Mouse (Mus musculus) hindbrain, embryonic 11.5 days (tissue): ENCODE data around the gene Zfp143. TPM values are rescaled to one million over a fixed set of nuclear protein-coding genes. Genes with fewer than 3 reads are reported as not detected.
"Not testable (repeated sequence)": the region's sequence is repeated elsewhere in the genome, so short reads cannot be mapped to it uniquely, and the experiment has no call there.

Experiments used
- ATAC-seq: fragments of 200-750 bp; cut with Nextera tagmentation; 2 replicates; pipeline ENCODE4 v1.8.0; 2017; ENCODE audit warnings: mild to moderate bottlenecking, moderate TSS enrichment, moderate library complexity; ENCODE audit not compliant: low FRiP score
- DNase-seq: peaks from one replicate; pipeline ENCODE4 v3.0.0-alpha.2; 2015; ENCODE audit warnings: low spot score
- H3K27ac ChIP-seq: fragments of 300-500 bp; sonication (generic); 2 replicates; pipeline ENCODE4 v1.5.1; 2014; ENCODE audit warnings: mild to moderate bottlenecking, low read depth, low read length
- H3K27me3 ChIP-seq: fragments of 300-500 bp; sonication (generic); 2 replicates; pipeline ENCODE4 v1.6.1; 2014; ENCODE audit warnings: mild to moderate bottlenecking, low read length, moderate library complexity, mixed read lengths; ENCODE audit not compliant: control insufficient read depth, insufficient read depth
- H3K36me3 ChIP-seq: fragments of 300-500 bp; sonication (generic); 2 replicates; pipeline ENCODE4 v1.6.1; 2014; ENCODE audit warnings: mild to moderate bottlenecking, low read length, moderate library complexity, mixed read lengths; ENCODE audit not compliant: control insufficient read depth, insufficient read depth
- H3K4me1 ChIP-seq: fragments of 300-500 bp; sonication (generic); replicated peaks from 2 replicates; pipeline ENCODE4 v1.6.1; 2014; ENCODE audit warnings: low read length, mixed read lengths; ENCODE audit not compliant: control insufficient read depth, insufficient read depth
- H3K4me2 ChIP-seq: fragments of 300-500 bp; sonication (generic); replicated peaks from 2 replicates; pipeline ENCODE4 v1.6.1; 2014; ENCODE audit warnings: mild to moderate bottlenecking, low read depth, low read length
- H3K4me3 ChIP-seq: fragments of 300-500 bp; sonication (generic); 2 replicates; pipeline ENCODE4 v1.5.1; 2014; ENCODE audit warnings: low read depth, low read length
- H3K9ac ChIP-seq: fragments of 300-500 bp; sonication (generic); 2 replicates; pipeline ENCODE4 v1.6.1; 2014; ENCODE audit warnings: low read depth, low read length
- H3K9me3 ChIP-seq: fragments of 300-500 bp; sonication (generic); 2 replicates; pipeline ENCODE4 v1.6.1; 2016; ENCODE audit warnings: low read length; ENCODE audit not compliant: control insufficient read depth
- WGBS: fragments of 180-500 bp; shearing (Covaris S2); extraction: QIAGEN DNeasy Blood & Tissue Kit; methylation state at CpG from one replicate; pipeline ENCODE4 v1.1.7; 2014; 5-methylcytosine and 5-hydroxymethylcytosine counted together
- polyA plus RNA-seq: library from polyadenylated mRNA; unstranded; fragments of >200 nt; fragmentation: Nextera tagmentation; extraction: Ambion mirVana; gene quantifications from 2 replicates; pipeline ENCODE4 v1.2.1, GENCODE M21; 2014

Zfp143 gene
- polyA plus RNA-seq, 1 experiment from 2014 or later: 26.2 TPM

DNA sequence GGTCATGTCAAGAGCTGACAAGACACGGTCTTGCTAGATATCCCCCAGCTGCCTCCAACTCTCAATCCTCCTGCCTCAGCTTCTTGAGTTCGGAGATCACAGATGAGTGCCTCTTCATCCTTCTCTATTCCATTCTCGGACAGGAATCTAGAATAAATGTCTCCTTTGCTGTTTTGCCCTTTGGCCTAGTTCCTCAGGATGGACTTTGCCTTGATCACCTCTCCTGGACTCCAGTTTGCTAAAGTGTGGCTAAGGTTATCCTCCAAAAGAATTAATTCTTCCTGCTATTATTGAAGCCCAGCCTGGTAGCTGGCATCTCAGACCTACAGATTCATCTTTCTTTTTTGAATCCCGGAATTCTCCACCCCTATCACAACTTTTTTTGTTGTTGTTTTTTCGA, 44.0 kb downstream of the Zfp143 start:
- H3K36me3 ChIP-seq: no peaks in the 10 kb centered on the region
- no peak overlapping the region for H3K4me2 ChIP-seq
- H3K4me3 ChIP-seq: no peak overlapping the region
- ATAC-seq (no peak), DNase-seq (no peak)
- WGBS: 81% methylated on average over 5 of the region's 5 CpGs
- no peaks in the 10 kb centered on the region for H3K9me3 ChIP-seq
- H3K27ac ChIP-seq: no peak overlapping the region
- H3K27me3 ChIP-seq: no peaks in the 10 kb centered on the region
- H3K9ac ChIP-seq: no peak overlapping the region
- H3K4me1 ChIP-seq: no peaks in the 10 kb centered on the region

- Histone ChIP-seq H3K4me1 (no peaks in the 10 kb centered on the region), H3K4me3 (no peak overlapping the region), H3K4me2 (no peak overlapping the region), H3K9me3 (no peaks in the 10 kb centered on the region), H3K27me3 (no peaks in the 10 kb centered on the region), H3K27ac (no peak overlapping the region), H3K9ac (no peak overlapping the region), H3K36me3 (no peaks in the 10 kb centered on the region)
- DNase-seq: no peak
- WGBS: 72% methylated on average over 3 of the region's 3 CpGs
- no peak for ATAC-seq
Measured at GRCm38 (mm10) chr7:110106633-110107032, 45.6 kb downstream of the Zfp143 start.

GRCm38 (mm10) chr7:110108524-110108923, 47.5 kb downstream of the Zfp143 start:
- not testable (repeated sequence) for H3K4me2 ChIP-seq, ATAC-seq, H3K4me3 ChIP-seq, H3K27ac ChIP-seq, DNase-seq, H3K9me3 ChIP-seq, H3K27me3 ChIP-seq, H3K36me3 ChIP-seq, H3K4me1 ChIP-seq, H3K9ac ChIP-seq
- 93% methylated on average over 3 of the region's 3 CpGs for WGBS

GRCm38 (mm10) chr7:110108967-110109610, 48.1 kb downstream of the Zfp143 start:
- H3K36me3 ChIP-seq: no peaks in the 10 kb centered on the region
- ATAC-seq (no peak), DNase-seq (peak; percentile 52)
- WGBS: 15% methylated on average over 11 of the region's 11 CpGs
- no peak overlapping the region for H3K4me2 ChIP-seq
- no peaks in the 10 kb centered on the region for H3K4me1 ChIP-seq
- H3K9ac ChIP-seq: no peak overlapping the region
- no peaks in the 10 kb centered on the region for H3K9me3 ChIP-seq
- no peak overlapping the region for H3K4me3 ChIP-seq
- no peaks in the 10 kb centered on the region for H3K27me3 ChIP-seq
- H3K27ac ChIP-seq: no peak overlapping the region

GRCm38 (mm10) chr7:110110061-110110656, 49.1 kb downstream of the Zfp143 start:
- 65% methylated on average over 4 of the region's 4 CpGs for WGBS
- no peaks in the 10 kb centered on the region for H3K4me1 ChIP-seq
- DNase-seq: no peak
- no peak overlapping the region for H3K4me3 ChIP-seq
- H3K9me3 ChIP-seq: no peaks in the 10 kb centered on the region
- no peak overlapping the region for H3K9ac ChIP-seq
- H3K27me3 ChIP-seq: no peaks in the 10 kb centered on the region
- H3K36me3 ChIP-seq: no peaks in the 10 kb centered on the region
- H3K4me2 ChIP-seq: no peak overlapping the region
- ATAC-seq: no peak
- no peak overlapping the region for H3K27ac ChIP-seq

DNA sequence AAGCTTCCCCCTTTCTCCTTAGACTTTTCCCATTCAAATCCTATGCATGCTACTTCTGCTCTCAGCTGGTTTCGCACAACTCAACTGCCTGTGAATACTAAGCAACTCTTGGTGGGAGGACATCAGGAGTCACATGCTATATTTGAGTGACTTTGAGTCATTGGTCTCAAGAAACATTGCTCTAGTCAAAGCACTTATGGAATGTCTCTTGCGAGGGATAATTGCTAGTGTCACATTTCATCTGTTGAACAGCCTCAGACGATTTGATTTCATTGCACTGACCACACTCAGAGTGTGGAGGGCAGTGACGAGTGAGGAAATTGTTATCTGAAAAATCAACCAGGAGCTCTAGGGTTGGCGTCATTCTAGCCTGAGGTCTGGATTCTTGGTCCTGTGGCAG, 53.7 kb downstream of the Zfp143 start:
- H3K36me3 ChIP-seq: no peaks in the 10 kb centered on the region
- no peaks in the 10 kb centered on the region for H3K9me3 ChIP-seq
- ATAC-seq (no peak), DNase-seq (no peak)
- H3K4me2 ChIP-seq: no peak overlapping the region
- no peaks in the 10 kb centered on the region for H3K4me1 ChIP-seq
- H3K27me3 ChIP-seq: no peaks in the 10 kb centered on the region
- no peak overlapping the region for H3K27ac ChIP-seq
- 68% methylated on average over 5 of the region's 5 CpGs for WGBS
- no peak overlapping the region for H3K4me3 ChIP-seq
- H3K9ac ChIP-seq: no peak overlapping the region

- 52% methylated on average over 1 of the region's 1 CpGs for WGBS
- Histone ChIP-seq H3K36me3 (no peaks in the 10 kb centered on the region), H3K9me3 (no peaks in the 10 kb centered on the region), H3K27ac (no peak overlapping the region), H3K4me3 (no peak overlapping the region), H3K9ac (no peak overlapping the region), H3K27me3 (no peaks in the 10 kb centered on the region), H3K4me2 (no peak overlapping the region), H3K4me1 (no peaks in the 10 kb centered on the region)
- no peak for ATAC-seq
- no peak for DNase-seq
Measured at GRCm38 (mm10) chr7:110116731-110117291, 55.8 kb downstream of the Zfp143 start.

DNA sequence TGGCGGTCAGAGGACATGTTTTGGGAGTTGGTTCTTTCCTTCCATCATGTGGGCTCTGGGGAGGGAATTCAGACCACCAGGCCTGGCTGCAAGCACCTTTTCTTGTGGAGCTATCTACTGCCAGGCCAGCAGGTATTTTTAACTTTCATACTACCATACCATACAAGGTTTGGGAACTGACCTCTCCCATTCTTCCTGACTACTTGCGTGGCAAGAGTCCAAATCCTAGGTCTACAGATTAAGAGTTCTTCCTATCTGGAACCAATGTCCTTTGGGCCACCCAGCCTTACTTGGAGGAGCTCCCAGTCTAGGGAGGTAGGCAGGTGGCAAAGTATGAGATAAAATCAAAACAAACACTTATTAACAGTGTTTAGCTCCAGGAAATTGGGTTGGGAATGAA, 57.4 kb downstream of the Zfp143 start:
- no peak overlapping the region for H3K4me3 ChIP-seq
- H3K9ac ChIP-seq: no peak overlapping the region
- 93% methylated on average over 2 of the region's 2 CpGs for WGBS
- no peak for DNase-seq
- no peaks in the 10 kb centered on the region for H3K36me3 ChIP-seq
- no peaks in the 10 kb centered on the region for H3K9me3 ChIP-seq
- ATAC-seq: no peak
- H3K4me1 ChIP-seq: no peaks in the 10 kb centered on the region
- H3K4me2 ChIP-seq: no peak overlapping the region
- no peaks in the 10 kb centered on the region for H3K27me3 ChIP-seq
- H3K27ac ChIP-seq: no peak overlapping the region

DNA sequence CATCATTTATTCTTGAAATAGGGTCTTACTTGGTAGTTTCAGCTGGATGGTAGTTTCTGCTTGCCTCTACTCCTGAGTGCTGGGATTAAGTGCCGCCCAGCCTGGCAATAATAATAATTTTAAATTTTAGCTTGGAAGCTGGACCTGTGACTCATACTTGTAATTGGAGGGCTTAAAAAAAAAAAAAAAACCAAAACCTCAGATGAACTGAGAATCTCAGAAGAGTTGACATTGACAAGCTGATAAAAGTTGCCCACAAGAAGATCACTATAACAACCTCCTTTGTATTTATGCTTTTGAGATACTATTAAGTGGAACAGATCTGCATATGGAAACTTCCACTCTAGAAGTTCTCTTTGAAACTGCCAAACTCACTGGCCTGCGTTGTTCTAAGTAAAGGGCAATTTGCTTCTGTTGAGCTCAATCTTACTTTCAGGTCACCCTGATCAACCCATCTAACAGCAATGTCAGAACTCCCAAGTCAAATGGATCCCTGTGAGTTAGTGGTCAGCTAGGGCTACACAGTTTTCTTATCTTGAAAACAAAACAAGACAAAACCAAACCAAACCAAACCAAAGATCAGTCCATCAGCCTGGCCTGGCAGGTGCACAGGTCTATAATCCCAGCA, 59.3 kb downstream of the Zfp143 start:
- Histone ChIP-seq H3K9me3 (no peaks in the 10 kb centered on the region), H3K27me3 (no peaks in the 10 kb centered on the region), H3K4me2 (no peak overlapping the region), H3K27ac (no peak overlapping the region), H3K9ac (no peak overlapping the region), H3K4me3 (no peak overlapping the region), H3K4me1 (no peaks in the 10 kb centered on the region), H3K36me3 (no peaks in the 10 kb centered on the region)
- DNase-seq (no peak), ATAC-seq (no peak)
- 82% methylated on average over 2 of the region's 2 CpGs for WGBS
